Mouse (Mus musculus) embryo, embryonic 10.5 days (tissue): ENCODE results near the gene Edil3.

ENCODE experiments used
- DNase-seq: peaks from one replicate; pipeline ENCODE4 v3.0.0-alpha.2; 2015; ENCODE audit warnings: low spot score

The Edil3 gene

GRCm38 (mm10) chr13:89256906-89257305 lies 435.6 kb downstream of the Edil3 start:
- DNase-seq: no peak

- DNase-seq: no peak
Observed at GRCm38 (mm10) chr13:89286696-89287305, 465.5 kb downstream of the Edil3 start.

GRCm38 (mm10) chr13:89288201-89288600 lies 466.9 kb downstream of the Edil3 start:
- no peak for DNase-seq

- DNase-seq: no peak
Observed at GRCm38 (mm10) chr13:89321155-89321554, 499.9 kb downstream of the Edil3 start.

GRCm38 (mm10) chr13:89324282-89324681 lies 503.0 kb downstream of the Edil3 start:
- no peak for DNase-seq

GRCm38 (mm10) chr13:89334494-89334893 lies 513.2 kb downstream of the Edil3 start:
- peak; percentile 69 for DNase-seq

- no peak for DNase-seq
Observed at GRCm38 (mm10) chr13:89335908-89336579, 514.8 kb downstream of the Edil3 start.

GRCm38 (mm10) chr13:89339055-89339454 lies 517.8 kb downstream of the Edil3 start:
- no peak for DNase-seq

- no peak for DNase-seq
Observed at GRCm38 (mm10) chr13:89339776-89340175, 518.5 kb downstream of the Edil3 start.

GRCm38 (mm10) chr13:89355234-89355633 lies 534.0 kb downstream of the Edil3 start:
- no peak for DNase-seq

- no peak for DNase-seq
Observed at GRCm38 (mm10) chr13:89358407-89358806, 537.1 kb downstream of the Edil3 start.

GRCm38 (mm10) chr13:89362274-89362673 lies 541.0 kb downstream of the Edil3 start:
- DNase-seq: no peak

GRCm38 (mm10) chr13:89371253-89371652 lies 550.0 kb downstream of the Edil3 start:
- no peak for DNase-seq

- DNase-seq: no peak
Observed at GRCm38 (mm10) chr13:89371656-89372240, 550.5 kb downstream of the Edil3 start.
